Mouse (Mus musculus): ENCODE data around the gene Gm47189. TPM values are rescaled to one million over a fixed set of nuclear protein-coding genes. Genes with fewer than 3 reads are reported as not detected.
"Not testable (repeated sequence)": the region's sequence is repeated elsewhere in the genome, so short reads cannot be mapped to it uniquely, and the experiment has no call there.

Gene Gm47189
- not detected in 2 replicates for polyA plus RNA-seq (2011; ENCODE audit: insufficient read depth, insufficient read length, low replicate concordance, missing spikeins)

GRCm38 (mm10) chr14:41772341-41772740 is at the start of gene Gm47189:
Gm47189 (minus strand) TSS chr14:41772441.
- not testable (repeated sequence) for H3K4me1 ChIP-seq (ENCODE audit: control insufficient read depth, insufficient read depth, low read length); H3K4me3 ChIP-seq (replicated peaks; ENCODE audit: control insufficient read depth, low read depth, low read length); H3K27ac ChIP-seq (ENCODE audit: control insufficient read depth, insufficient read depth, low read depth, low read length, poor library complexity)

GRCm38 (mm10) chr14:41755931-41756330 is 16.3 kb downstream of the Gm47189 start:
- not testable (repeated sequence) for H3K4me1 ChIP-seq (ENCODE audit: control insufficient read depth, insufficient read depth, low read length); H3K4me3 ChIP-seq (replicated peaks; ENCODE audit: control insufficient read depth, low read depth, low read length); H3K27ac ChIP-seq (ENCODE audit: control insufficient read depth, insufficient read depth, low read depth, low read length, poor library complexity)
- 84% methylated on average over 3 of the region's 3 CpGs for WGBS

GRCm38 (mm10) chr14:41750514-41750913 is 21.7 kb downstream of the Gm47189 start, which contains the start of gene Gm7929:
Gm7929 (minus strand) TSS chr14:41750614.
- not testable (repeated sequence) for H3K4me3 ChIP-seq (replicated peaks; ENCODE audit: control insufficient read depth, low read depth, low read length); H3K27ac ChIP-seq (ENCODE audit: control insufficient read depth, insufficient read depth, low read depth, low read length, poor library complexity); H3K4me1 ChIP-seq (ENCODE audit: control insufficient read depth, insufficient read depth, low read length)
- 77% methylated on average over 1 of the region's 1 CpGs for WGBS

- 70% methylated on average over 17 of the region's 17 CpGs for WGBS
Observed at GRCm38 (mm10) chr14:41723437-41723836, 48.8 kb downstream of the Gm47189 start.

GRCm38 (mm10) chr14:41717180-41717579 is 55.1 kb downstream of the Gm47189 start:
- H3K4me1 ChIP-seq (ENCODE audit: control insufficient read depth, insufficient read depth, low read length); H3K4me3 ChIP-seq (replicated peaks; ENCODE audit: control insufficient read depth, low read depth, low read length); H3K27ac ChIP-seq (ENCODE audit: control insufficient read depth, insufficient read depth, low read depth, low read length, poor library complexity): not testable (repeated sequence)
- 66% methylated on average over 1 of the region's 1 CpGs for WGBS

More at GRCm38 (mm10) chr14:41723437-41723836, 48.8 kb downstream of the Gm47189 start:
- not testable (repeated sequence) for H3K4me1 ChIP-seq (ENCODE audit: control insufficient read depth, insufficient read depth, low read length); H3K4me3 ChIP-seq (replicated peaks; ENCODE audit: control insufficient read depth, low read depth, low read length); H3K27ac ChIP-seq (ENCODE audit: control insufficient read depth, insufficient read depth, low read depth, low read length, poor library complexity)

Other genes starting within 250 kb of the Gm47189 start
- gene Gm7970, start 216.9 kb downstream of the Gm47189 start, polyA plus RNA-seq (2011; ENCODE audit: insufficient read depth, insufficient read length, low replicate concordance, missing spikeins): not detected in 2 replicates
- not detected in 2 replicates for gene 1700049E17Rik2, start 199.2 kb downstream of the Gm47189 start, polyA plus RNA-seq (2011; ENCODE audit: insufficient read depth, insufficient read length, low replicate concordance, missing spikeins)
- not detected in 2 replicates for gene Gm3072, start 147.8 kb downstream of the Gm47189 start, polyA plus RNA-seq (2011; ENCODE audit: insufficient read depth, insufficient read length, low replicate concordance, missing spikeins)
- not detected in 2 replicates for gene Gm3676, start 126.0 kb downstream of the Gm47189 start, polyA plus RNA-seq (2011; ENCODE audit: insufficient read depth, insufficient read length, low replicate concordance, missing spikeins)
- gene Gm8068, start 70.6 kb downstream of the Gm47189 start, polyA plus RNA-seq (2011; ENCODE audit: insufficient read depth, insufficient read length, low replicate concordance, missing spikeins): not detected in 2 replicates
- not detected in 2 replicates for gene Gm7929, start 21.8 kb downstream of the Gm47189 start, polyA plus RNA-seq (2011; ENCODE audit: insufficient read depth, insufficient read length, low replicate concordance, missing spikeins)
- not detected in 2 replicates for gene Gm7980, start 134.8 kb upstream of the Gm47189 start, polyA plus RNA-seq (2011; ENCODE audit: insufficient read depth, insufficient read length, low replicate concordance, missing spikeins)
- not detected in 2 replicates for gene 1700049E17Rik1, start 152.5 kb upstream of the Gm47189 start, polyA plus RNA-seq (2011; ENCODE audit: insufficient read depth, insufficient read length, low replicate concordance, missing spikeins)
- gene 1700024B05Rik, start 171.6 kb upstream of the Gm47189 start, polyA plus RNA-seq (2011; ENCODE audit: insufficient read depth, insufficient read length, low replicate concordance, missing spikeins): not detected in 2 replicates
- not detected in 2 replicates for gene Gm6401, start 195.5 kb upstream of the Gm47189 start, polyA plus RNA-seq (2011; ENCODE audit: insufficient read depth, insufficient read length, low replicate concordance, missing spikeins)
- gene Gm3543, start 210.9 kb upstream of the Gm47189 start, polyA plus RNA-seq (2011; ENCODE audit: insufficient read depth, insufficient read length, low replicate concordance, missing spikeins): not detected in 2 replicates

Measured in bone marrow, adult 2 months (tissue).